Mouse (Mus musculus) kidney, postnatal 10 days (tissue): ENCODE data around the gene Wnt3.

ENCODE experiments used
- DNase-seq: peaks from one replicate; pipeline ENCODE4 v3.0.0; 2021; ENCODE audit warnings: mixed read lengths

Gene Wnt3

DNA sequence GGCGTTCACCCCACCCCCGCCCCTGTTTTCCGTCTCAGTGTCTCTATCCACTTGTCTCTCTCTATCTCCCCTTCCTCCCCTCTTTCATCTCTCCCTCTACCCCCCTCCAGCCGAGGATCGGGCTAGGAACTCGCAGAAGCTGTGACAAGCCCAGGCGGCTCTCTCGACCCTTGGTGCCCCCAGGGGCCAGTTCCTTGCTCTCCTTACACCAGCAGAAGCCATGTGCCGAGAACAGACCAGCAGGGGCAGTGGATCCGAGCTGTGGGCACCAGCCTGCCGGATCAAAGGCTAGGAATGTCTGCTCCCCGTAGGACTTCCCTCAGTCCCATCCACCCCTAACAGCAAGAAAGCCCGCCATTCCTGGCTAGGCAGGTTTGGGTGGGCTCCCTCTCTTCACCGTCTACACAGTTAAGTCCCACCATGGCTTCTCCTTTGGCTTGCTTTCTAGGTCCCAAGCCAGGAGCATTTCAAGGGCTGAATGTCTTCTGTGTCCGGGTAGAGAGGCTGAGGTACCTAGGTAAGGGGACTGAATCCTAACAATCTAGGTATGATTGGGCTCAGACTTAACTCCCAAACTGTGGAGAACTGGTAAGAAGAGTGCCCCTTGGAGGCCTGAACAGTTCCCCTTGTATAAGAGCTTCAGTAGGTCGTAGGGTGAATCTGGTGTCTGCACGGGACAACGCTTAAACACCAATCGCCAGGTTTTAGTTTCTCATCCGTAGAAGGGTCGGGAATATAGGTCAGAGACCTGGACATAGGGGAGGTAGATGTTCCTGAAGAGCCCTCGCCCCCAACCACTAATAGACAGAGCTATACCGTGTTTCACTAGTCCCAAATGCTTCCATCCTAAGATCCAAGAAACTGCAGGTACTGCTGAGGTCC is 1.2 kb upstream of the Wnt3 start:
- no peak for DNase-seq

DNA sequence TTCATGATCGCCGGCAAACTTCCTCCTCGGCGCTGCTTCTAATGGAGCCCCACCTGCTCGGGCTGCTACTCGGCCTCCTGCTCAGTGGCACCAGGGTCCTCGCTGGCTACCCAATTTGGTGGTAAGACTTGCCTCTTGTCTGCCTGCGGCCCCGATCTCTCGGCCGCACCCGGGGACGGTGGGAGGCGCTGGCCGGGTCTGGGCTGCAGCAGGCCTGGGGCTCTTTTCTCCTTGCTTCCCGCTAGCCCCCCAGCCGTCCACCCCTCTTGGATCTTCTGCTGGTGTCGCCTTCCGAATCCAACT is 229 bp downstream of the Wnt3 start:
- DNase-seq: no peak

DNA sequence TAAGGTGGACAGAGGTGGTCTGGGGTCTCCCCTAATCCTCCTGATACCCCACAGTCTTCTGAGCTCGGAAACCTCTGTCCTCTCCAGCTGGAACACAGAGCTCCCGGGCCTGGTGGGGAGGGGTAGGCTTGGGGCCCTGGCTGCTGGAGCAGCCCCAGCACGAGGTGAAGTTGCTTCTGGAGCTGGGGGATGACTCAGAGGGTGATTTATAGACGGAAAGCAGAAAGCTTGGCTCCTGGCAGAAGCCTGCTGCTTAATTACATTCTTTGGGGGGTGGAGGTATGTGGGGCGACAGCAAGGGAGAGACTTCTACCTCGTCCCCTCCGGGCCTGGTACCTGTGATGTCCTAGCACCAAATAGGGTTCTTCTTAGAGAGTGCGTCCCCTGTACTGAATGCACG is 6.2 kb downstream of the Wnt3 start:
- no peak for DNase-seq

DNA sequence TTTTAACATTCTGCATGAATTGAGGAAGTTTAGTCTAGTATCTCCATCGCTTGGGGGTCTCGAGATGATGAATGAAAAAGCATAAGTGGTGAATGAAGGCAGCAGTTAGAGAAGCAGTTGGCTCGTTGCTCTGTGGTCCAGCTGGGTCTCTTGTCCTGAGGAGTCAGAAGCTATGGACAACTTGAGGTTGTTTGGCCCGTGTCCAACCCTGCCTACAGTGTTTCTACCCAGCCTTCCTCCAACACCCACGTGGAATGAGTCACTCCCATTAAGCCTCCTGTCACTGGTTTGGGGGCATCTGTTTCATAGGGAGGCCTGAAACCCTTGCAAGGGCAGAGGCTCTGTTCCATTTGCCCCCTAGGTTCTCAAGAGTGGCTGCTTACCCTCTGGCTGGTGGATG is 16.0 kb downstream of the Wnt3 start:
- DNase-seq: no peak

DNA sequence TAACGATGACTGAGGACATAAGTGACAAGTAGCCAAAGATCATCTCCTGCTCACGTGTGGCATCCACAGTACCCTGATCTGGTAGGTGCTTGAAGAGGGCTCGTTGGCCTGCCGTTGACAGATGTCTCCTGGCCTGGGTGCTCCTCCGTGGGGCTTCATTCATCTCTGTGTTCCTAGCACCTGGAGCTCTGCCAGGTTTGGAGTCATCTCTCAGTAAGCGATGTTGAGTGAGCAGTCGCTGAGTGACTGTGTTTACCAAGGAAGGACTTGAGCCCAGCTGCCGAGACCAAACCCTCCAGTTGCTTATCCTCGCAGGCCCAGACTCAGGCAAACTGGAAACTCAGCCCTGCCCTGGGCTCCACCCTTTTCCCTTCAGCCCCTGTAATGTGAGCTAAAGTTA is 27.2 kb downstream of the Wnt3 start:
- no peak for DNase-seq

DNA sequence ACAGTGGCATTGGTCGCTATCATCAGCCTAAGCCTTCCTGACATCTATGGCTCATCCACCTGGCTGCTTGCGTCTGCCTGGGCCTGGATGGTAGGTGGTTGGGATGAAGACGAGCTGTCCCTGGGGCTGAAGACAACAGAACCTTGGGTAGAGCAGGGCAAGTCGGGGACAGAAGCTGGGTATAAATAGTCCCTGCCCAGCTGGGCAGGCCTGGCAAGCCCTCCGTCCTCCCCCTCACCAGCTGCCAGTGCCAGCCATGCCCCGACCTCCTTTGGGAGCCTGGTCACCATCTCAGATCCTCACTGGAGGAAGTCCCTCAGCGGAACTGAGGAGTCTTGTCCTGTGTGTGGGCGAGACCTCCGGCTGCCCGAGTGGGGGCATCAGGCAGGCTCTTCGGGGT is 30.2 kb downstream of the Wnt3 start:
- DNase-seq: no peak

DNA sequence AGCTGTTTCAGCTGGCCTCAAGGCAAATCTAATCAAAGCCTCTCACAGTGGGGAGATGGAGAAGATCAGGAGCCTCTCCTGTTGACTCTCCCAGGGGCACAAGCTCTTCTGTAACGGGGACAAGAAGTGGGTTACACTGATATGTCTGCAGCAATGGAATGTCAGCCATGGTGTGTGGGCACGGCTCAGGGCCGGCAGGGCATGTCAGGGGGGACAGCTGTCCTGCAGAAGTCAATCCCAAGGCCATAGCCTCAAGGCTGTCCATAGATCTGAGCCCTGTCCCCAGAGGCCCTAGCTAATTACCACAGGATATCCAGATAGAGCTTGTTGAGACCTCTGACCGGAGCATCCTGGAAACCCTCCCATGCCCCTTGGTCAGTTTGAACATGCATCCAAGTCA is 30.9 kb downstream of the Wnt3 start:
- no peak for DNase-seq

DNA sequence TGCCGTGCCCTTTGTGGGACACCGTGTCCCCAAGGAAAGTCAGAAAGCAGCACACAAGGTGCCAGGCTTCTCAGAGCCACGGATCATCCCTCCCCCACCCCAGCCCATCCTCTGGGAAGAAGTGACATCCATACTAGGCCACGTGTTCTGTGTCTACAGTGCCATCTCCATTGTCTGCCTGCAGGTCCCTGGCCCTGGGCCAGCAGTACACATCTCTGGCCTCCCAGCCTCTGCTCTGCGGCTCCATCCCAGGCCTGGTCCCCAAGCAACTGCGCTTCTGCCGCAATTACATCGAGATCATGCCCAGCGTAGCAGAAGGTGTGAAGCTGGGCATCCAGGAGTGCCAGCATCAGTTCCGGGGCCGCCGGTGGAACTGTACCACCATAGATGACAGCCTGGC is 34.0 kb downstream of the Wnt3 start:
- peak; percentile 22 for DNase-seq

DNA sequence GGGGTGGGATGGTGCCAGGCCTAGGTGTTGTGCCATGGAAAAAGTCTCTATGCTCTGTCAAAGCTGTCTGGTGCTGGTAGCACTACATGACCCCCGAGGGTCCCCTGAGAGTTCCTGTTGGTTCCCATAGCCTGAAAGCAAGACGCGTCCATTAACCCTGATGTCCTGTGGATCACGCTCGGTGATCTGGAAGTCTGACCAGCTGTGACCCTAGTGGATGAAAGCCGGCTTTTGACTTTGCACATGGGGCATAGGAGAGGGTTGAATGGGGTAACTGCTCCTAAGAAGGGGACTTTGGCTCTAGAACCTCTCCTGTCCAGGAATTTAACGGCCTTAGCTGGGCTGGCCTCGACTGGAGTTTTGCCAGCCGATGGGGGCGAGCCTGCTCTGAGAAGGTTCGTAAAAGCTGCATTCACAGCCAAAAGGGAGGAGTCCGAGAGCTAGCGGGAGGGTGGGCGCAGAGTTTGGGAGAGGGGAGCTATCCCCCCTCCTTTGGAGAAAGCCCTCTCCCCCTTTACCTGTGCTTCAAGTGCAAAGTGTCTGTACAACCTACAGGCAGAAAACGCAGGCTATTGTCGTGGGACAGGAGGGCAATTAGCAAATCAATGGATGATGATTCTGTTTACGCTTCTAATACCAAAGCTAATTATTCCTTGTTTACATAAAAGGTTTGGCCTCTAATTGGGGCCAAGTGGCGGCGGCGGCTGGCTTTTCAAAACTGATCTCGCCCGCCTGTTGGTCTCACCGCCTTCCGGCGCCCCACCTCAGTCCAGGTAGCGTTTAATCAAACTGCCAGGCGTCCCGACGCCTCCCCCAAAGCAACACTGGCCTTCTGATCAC is 35.0 kb downstream of the Wnt3 start:
- peak; percentile 24 for DNase-seq

DNA sequence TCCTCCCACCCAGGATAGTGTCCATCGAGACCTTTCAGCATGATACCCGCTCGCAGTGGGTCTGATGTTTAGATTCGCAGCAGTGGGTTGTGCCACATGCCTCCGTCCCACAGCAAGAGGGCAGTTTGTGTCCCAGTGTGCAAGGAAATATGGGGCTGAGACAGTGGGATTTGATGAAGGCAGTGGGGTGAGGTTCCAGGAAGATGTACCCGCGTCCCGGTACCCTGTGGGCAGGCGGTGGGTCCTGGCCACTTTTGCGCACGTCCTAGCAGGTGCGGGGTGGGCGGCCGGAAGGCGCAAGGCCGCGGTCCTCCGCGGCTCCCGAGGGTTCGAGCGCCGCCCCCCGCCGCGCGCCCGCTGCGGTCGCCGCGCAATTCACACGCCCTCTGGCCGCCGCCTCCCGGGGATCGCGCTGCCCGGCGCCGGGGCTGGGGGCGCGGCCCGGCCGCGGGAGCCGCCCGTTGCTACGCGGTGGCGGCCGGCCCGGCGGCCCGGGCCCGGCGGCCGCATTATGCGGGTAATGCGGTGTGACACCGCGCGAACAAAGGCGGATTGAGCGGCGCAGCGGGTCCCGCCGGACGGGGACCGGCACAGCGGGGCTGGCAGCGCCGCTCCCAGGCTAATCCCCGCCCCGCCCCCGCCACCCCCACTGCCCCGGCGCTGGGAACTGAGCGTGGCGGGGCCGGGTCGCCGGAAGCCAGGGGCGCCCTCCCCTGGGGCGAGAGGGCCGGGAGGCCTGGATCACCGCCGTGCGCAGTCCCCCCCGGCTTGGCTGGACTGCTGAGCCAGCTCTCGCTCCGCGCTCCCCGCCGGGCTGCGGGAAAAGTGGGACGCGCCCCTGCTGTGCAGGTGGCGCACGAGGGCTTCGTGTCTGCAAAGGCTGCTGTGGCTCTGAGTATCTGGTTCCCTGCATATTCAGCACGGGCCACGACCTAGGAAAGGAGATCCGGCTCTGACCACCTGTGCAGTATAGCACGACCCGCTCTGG is 36.0 kb downstream of the Wnt3 start:
- peak; percentile 43 for DNase-seq

DNA sequence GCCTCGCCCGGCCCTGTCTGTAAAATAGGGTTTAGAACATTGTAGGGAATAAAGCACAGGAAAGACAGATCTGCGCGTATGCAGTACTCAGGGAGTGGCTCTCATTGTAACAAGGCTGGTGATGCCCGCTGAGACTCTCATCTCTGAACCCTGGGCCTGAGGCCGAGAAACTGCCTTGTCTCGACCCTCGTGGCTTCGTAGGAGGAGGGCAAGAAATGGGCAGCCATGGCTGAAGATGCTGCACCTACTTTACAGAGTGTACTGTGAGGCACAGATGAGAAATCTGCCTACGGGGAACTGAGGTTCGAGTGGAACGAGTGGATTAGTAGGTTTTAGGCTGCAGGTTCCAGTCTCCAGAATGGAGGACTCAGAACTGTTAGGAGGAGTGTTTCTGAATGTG is 36.7 kb downstream of the Wnt3 start:
- no peak for DNase-seq

DNA sequence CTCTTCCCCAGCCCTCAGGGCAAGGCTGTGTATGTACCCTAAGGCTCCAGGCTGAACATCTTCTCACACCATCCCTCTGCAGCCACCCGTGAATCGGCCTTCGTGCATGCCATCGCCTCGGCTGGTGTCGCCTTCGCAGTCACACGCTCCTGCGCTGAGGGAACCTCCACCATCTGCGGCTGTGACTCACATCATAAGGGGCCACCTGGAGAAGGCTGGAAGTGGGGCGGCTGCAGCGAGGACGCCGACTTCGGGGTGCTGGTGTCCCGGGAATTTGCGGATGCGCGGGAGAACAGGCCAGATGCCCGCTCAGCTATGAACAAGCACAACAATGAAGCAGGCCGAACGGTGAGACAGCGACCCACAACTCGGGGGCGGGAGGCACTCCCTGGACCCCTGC is 37.3 kb downstream of the Wnt3 start:
- no peak for DNase-seq

DNA sequence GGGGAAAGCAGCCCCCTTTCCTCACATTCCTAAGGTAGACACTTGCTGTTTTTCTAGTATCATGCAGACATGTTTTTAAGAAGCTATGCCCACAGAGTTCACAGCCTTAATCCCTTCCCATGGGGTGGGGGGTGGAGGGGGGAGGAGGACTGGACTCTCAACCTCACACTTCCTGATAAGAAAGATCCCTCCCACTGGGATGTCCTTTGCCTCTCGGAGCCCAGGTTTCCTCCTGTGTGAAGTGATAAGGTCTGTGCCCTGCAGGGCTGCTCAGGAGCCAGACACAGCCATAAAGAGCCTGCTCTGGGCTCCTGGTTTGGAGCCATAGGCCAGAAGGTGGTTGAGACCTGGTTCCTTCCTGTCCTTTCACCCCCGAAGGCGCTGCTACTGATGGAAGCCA is 40.9 kb downstream of the Wnt3 start:
- DNase-seq: no peak

DNA sequence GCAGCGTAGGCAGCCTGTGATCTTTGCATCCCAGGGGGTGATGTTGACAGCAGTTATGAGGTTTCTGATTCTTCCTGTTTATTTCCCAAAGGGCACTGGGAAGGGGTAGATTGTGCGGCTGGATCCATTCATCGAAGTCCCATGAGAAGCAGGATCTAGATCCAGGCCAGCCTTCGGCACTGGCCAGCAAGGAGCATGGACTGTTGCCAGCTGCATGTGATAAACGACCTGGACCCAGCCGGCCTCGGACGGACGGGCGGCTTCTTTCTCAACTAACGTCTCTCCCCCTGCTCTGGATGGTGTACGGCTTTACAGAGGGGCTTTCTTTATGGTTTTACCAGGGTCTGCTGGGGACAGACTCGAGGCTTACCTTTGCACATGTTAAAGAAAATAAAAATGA is 42.0 kb downstream of the Wnt3 start:
- DNase-seq: peak; percentile 57

DNA sequence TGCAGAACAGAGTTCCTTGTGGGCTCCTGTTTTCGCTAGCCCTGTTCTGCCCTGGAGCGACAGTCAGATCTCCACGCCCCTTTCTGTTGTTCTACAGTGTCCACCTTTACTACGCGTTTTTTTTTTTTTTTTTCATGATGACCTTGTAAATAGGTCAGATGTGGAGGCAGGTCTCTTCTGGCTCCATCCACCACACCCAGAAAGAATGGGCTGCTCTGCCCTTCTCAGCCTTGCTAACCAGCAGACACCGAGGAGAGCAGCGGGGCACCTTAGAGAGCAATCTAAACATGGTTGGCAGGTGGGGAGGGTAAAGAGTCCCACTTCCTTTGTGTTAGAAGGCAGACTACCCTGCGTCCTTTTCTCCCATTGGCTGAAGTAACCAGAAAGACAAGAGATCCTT is 42.8 kb downstream of the Wnt3 start:
- DNase-seq: no peak

DNA sequence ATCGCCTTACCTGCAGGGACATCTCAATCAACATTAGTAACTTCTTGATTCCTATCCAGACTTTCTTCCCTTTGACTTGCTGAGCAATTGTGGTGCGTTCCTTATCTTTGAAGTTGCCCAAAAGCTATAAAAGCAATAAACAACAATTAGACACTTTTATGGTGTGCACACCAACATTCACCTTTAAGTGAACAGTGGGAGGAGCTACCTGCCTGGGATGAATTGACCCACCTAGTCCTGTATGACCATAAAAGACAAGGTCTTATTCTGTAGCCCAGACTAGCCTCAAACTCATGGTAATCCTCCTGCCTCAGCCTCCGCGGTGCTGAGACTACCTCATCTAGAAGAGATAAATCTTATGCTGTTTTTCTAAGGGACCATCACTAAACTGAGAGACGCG is 53.3 kb downstream of the Wnt3 start:
- no peak for DNase-seq

DNA sequence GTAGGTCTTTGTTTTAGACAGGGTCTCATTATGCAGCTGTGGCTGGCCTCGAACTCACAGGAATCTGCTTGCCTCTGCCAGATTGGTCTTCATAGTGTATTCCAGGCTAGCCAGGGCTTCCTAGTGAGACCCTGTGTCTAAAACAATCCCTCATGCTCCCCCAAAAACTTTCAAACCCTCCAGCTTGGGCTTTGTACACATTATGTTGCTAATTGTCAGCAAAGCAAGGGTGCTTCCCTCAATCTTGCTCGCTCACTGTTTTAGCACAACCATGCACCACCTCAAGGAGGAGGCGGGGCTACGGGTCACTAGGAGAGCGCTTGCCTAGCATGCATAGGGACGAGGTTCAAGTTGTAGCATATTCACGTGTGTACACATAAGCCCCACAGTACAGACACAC is 54.9 kb downstream of the Wnt3 start:
- no peak for DNase-seq

DNA sequence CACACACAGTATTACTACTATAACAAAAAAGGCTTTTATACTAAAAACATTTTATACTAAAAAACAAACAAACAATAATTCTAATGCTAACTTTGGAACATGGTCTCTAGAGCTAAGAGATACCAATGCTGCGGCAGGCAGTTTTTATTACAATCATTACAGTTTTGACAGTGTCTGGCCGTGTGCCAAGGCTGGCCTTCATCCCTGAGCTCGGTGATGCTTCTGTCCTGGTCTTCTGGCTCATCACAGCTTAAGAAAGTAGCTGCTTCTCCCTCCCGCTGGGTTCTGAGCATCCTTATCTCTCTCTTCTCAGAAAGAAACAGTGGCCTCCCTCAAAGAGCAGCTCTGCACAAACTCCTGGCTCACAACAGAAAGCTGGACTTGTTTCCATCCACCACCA is 56.0 kb downstream of the Wnt3 start:
- DNase-seq: peak; percentile 31

DNA sequence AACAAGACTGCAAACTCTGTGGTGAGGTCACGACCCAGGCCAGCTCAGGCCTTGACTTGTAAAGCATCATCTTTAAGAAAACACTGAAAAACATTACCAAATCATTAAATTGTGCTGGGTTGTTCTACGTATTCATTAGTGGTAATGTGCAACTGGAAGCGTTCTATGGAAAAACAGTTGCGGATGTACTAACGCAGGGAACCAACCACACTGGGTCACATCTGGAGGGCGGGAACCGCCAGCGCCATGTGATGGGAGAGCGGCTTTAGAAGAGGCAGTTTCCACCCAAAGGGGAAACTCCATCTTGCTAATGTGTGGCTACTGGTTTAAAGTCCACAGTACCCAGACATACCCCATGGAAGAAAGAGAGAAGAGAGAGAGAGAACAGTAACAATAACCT is 56.5 kb downstream of the Wnt3 start:
- no peak for DNase-seq

DNA sequence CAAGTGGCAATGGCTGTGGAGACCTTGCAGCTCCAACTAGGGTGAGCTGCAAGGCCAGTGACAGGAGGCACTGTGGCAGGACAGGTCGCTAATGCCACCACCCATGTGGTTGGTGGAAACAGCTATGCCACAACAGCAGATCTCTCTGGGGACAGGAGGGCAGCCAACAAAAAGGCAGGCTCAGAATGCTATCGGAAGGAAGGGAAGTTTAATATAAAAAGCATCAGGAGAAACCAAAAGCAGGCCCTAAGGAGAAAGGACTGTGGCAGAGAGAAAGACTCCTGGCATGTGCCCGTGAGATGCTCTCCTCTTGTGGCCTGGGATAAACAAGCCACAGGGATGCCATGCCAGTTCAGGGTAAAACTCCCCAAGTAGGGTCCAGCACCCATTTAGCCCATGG is 57.8 kb downstream of the Wnt3 start:
- no peak for DNase-seq

DNA sequence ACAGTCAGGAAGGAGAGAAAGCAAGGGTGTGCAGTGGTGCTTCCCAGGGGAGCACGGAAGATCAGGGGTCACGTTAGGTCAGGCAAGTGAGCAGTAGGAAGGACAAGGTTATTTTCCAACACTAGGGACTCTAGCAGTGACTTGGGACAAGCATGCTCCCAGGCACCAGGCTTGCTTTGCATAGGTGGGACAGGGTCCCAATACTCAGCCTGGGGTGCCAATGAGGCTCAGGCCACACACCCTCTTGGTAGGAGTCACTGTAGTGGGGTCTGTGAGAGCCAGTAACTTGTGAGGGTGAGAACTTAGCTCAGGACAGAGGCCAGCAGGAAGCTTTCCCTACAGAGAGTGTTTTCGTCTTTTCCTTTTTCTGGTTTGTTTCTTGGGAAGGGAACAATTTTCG is 58.4 kb downstream of the Wnt3 start:
- no peak for DNase-seq

DNA sequence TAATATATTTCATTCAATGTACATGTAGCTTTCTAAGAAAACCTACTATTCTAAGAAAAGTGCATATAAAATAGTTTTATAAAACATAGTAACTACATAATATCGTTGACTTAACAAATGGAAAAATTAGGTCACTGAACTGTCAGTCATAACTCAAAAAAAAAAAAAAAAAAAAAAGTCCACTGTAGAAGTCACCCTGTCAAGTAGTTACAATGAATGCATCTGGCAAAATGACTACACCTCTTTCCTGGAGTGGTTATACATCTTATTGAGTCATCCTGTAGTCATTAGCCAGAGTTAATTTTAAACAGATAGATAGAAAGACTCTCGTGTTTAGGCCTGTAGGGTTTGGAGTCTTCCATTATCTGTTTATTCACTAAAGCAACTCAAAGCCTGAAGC is 65.0 kb downstream of the Wnt3 start:
- DNase-seq: no peak

DNA sequence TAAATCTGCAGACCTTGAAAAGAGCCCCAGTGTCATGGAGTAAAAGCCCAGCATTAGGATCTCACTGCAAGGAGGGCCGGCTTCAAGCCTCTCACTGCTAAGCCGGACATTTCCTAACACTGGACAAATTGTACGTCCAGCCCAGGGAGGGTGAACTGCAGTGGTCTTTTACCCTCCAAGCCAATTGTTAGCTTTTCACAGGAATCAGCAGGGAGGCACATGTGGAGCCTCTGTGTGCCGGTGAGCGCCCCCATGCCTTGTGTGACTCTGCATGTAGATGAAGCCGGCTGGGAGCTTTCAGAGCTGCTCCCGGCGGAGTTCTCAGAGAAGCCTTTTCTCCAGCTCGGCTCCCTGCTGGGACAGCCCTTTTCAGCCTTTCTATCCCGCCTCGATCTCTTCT is 66.9 kb downstream of the Wnt3 start:
- peak; percentile 17 for DNase-seq
